26 mouse cellular contexts compared by ENCODE assay signal in genomic region chr15:94894086-94894485, GRCm38 (mm10).
DNase-seq lines count a peak whose midpoint lies in the region; ATAC-seq and TF ChIP-seq lines count a peak whose summit lies in the region.
"Had no signal": no experiment of that assay in that cellular context is flagged by ENCODE, and none has a peak within 500 bp of the region (broad histone marks: within the 10 kb centered on the region; RNA-seq: fewer than 3 reads in every experiment).

No protein-coding gene starts in this region.

- no peak overlapping the region for H3K4me2 ChIP-seq in forebrain, postnatal 0 days (ENCODE audit: low read depth)
- 0 out of 2 replicates have a peak overlapping the region, but pooled peaks have one; percentile 1 for H3K4me2 ChIP-seq in midbrain, embryonic 12.5 days (replicated peaks)
- H3K4me2 ChIP-seq in midbrain, postnatal 0 days (ENCODE audit: low read depth, low read length, poor library complexity, severe bottlenecking) = no peak overlapping the region
- H3K4me2 ChIP-seq: embryonic facial prominence, embryonic 12.5 days; heart, embryonic 11.5 days; hindbrain, embryonic 15.5 days; kidney, embryonic 15.5 days; limb, embryonic 13.5 days; liver, embryonic 11.5 days; lung, embryonic 15.5 days; neural tube, embryonic 13.5 days had no signal

- H3K27me3 ChIP-seq in cerebellum, adult 2 months (ENCODE audit: control insufficient read depth, insufficient read depth, low read length) = no peaks in the 10 kb centered on the region
- H3K27me3 ChIP-seq in forebrain, postnatal 0 days (ENCODE audit: insufficient read depth, low read length) = no peaks in the 10 kb centered on the region
- no peaks in the 10 kb centered on the region for H3K27me3 ChIP-seq in forebrain, embryonic 10.5 days (ENCODE audit: poor library complexity, severe bottlenecking)
- peaks cover 8% of the 10 kb centered on the region for H3K27me3 ChIP-seq in midbrain, embryonic 12.5 days
- no peaks in the 10 kb centered on the region for H3K27me3 ChIP-seq in midbrain, postnatal 0 days (ENCODE audit: insufficient read depth, low read length)
- H3K27me3 ChIP-seq: CH12.LX; embryonic facial prominence, embryonic 12.5 days; hindbrain, embryonic 15.5 days; kidney, embryonic 15.5 days; lung, embryonic 15.5 days; neural tube, embryonic 13.5 days had no signal

- H3K9ac ChIP-seq in forebrain, postnatal 0 days = no peak overlapping the region
- H3K9ac ChIP-seq in midbrain, embryonic 12.5 days (replicated peaks) = no peak overlapping the region
- no peak overlapping the region for H3K9ac ChIP-seq in midbrain, postnatal 0 days (replicated peaks; ENCODE audit: low read length, poor library complexity, severe bottlenecking)
- H3K9ac ChIP-seq: embryonic facial prominence, embryonic 12.5 days; hindbrain, embryonic 15.5 days; kidney, embryonic 15.5 days; limb, embryonic 13.5 days; lung, embryonic 15.5 days; neural tube, embryonic 13.5 days had no signal

- 48% methylated on average over 5 of the region's 5 CpGs for WGBS in cerebellum, adult 2 months
- whole genome bisulfite sequencing in forebrain, postnatal 0 days = 21% methylated on average over 5 of the region's 5 CpGs
- 62% methylated on average over 5 of the region's 5 CpGs for WGBS in forebrain, embryonic 10.5 days
- WGBS in midbrain, embryonic 12.5 days = 24% methylated on average over 5 of the region's 5 CpGs
- WGBS in midbrain, postnatal 0 days = 19% methylated on average over 5 of the region's 5 CpGs

- TF ChIP-seq CTCF in cerebellum, adult 2 months (IDR thresholded peaks at IDR 0.05; ENCODE audit: borderline replicate concordance, insufficient read depth, low read depth, low read length) = no peak
- TF ChIP-seq CTCF in forebrain, postnatal 0 days (IDR thresholded peaks at IDR 0.05; ENCODE audit: low read depth) = no peak
- TF ChIP-seq CTCF in midbrain, postnatal 0 days (IDR thresholded peaks at IDR 0.05) = no peak

- H3K27ac ChIP-seq in cerebellum, adult 2 months (ENCODE audit: insufficient read depth, low read length) = peak overlapping the region; percentile 68
- H3K27ac ChIP-seq in forebrain, postnatal 0 days (ENCODE audit: low read depth, low read length) = no peak overlapping the region
- no peak overlapping the region for H3K27ac ChIP-seq in forebrain, embryonic 10.5 days
- no peak overlapping the region for H3K27ac ChIP-seq in midbrain, embryonic 12.5 days (replicated peaks)
- no peak overlapping the region for H3K27ac ChIP-seq in midbrain, postnatal 0 days (ENCODE audit: low read depth, low read length)
- H3K27ac ChIP-seq: embryonic facial prominence, embryonic 12.5 days; gastrocnemius, adult 2 months; hindbrain, embryonic 15.5 days; kidney, embryonic 15.5 days; limb, embryonic 13.5 days; lung, embryonic 15.5 days; neural tube, embryonic 13.5 days had no signal

- H3K4me3 ChIP-seq in cerebellum, adult 2 months (replicated peaks; ENCODE audit: insufficient read depth, low read depth, low read length) = no peak overlapping the region
- no peak overlapping the region for H3K4me3 ChIP-seq in forebrain, postnatal 0 days (ENCODE audit: low read depth, low read length)
- no peak overlapping the region for H3K4me3 ChIP-seq in forebrain, embryonic 10.5 days
- no peak overlapping the region for H3K4me3 ChIP-seq in midbrain, embryonic 12.5 days
- no peak overlapping the region for H3K4me3 ChIP-seq in midbrain, postnatal 0 days (ENCODE audit: low read depth, low read length)
- H3K4me3 ChIP-seq: embryonic facial prominence, embryonic 12.5 days; gastrocnemius, adult 2 months; hindbrain, embryonic 15.5 days; kidney, embryonic 15.5 days; limb, embryonic 13.5 days; lung, embryonic 15.5 days; neural tube, embryonic 13.5 days had no signal

- TF ChIP-seq POLR2A in cerebellum, adult 2 months (IDR thresholded peaks at IDR 0.05; ENCODE audit: borderline replicate concordance, insufficient read depth, low read length) = no peak

- ATAC-seq in forebrain, postnatal 0 days = peak; percentile 66; the same call in 1 of the 2 replicates
- ATAC-seq in midbrain, embryonic 12.5 days (ENCODE audit: low FRiP score, low read depth) = peak; percentile 70
- no peak for ATAC-seq in midbrain, postnatal 0 days (ENCODE audit: low FRiP score)
- ATAC-seq: activated CD4-positive, CD25-positive, alpha-beta regulatory T cell, adult 4 months; inflammation-experienced regulatory T-cells, adult 6 months had no signal

- no peaks in the 10 kb centered on the region for H3K9me3 ChIP-seq in forebrain, postnatal 0 days (ENCODE audit: low read length)
- H3K9me3 ChIP-seq in forebrain, embryonic 10.5 days = no peaks in the 10 kb centered on the region
- no peaks in the 10 kb centered on the region for H3K9me3 ChIP-seq in midbrain, embryonic 12.5 days
- no peaks in the 10 kb centered on the region for H3K9me3 ChIP-seq in midbrain, postnatal 0 days (ENCODE audit: low read length)
- H3K9me3 ChIP-seq: embryonic facial prominence, embryonic 12.5 days; hindbrain, embryonic 15.5 days; kidney, embryonic 15.5 days; limb, embryonic 13.5 days; lung, embryonic 15.5 days; neural tube, embryonic 13.5 days had no signal

- no peaks in the 10 kb centered on the region for H3K36me3 ChIP-seq in forebrain, postnatal 0 days (ENCODE audit: insufficient read depth)
- H3K36me3 ChIP-seq in forebrain, embryonic 10.5 days (replicated peaks) = no peaks in the 10 kb centered on the region
- H3K36me3 ChIP-seq in midbrain, embryonic 12.5 days = no peaks in the 10 kb centered on the region
- no peaks in the 10 kb centered on the region for H3K36me3 ChIP-seq in midbrain, postnatal 0 days (ENCODE audit: insufficient read depth, low read length)
- H3K36me3 ChIP-seq: embryonic facial prominence, embryonic 12.5 days; hindbrain, embryonic 15.5 days; kidney, embryonic 15.5 days; limb, embryonic 13.5 days; lung, embryonic 15.5 days; neural tube, embryonic 13.5 days had no signal

- peak in 1 of 2 experiments; percentile 29 for DNase-seq in cerebellum, adult 2 months
- no peak for DNase-seq in cerebellum, postnatal 25 days
- no peak for DNase-seq in forebrain, postnatal 0 days
- no peak for DNase-seq in forebrain, embryonic 10.5 days (ENCODE audit: extremely low spot score, low spot score)
- DNase-seq in midbrain, postnatal 0 days (ENCODE audit: low spot score) = no peak
- peak; percentile 44 for DNase-seq in retina, postnatal 1 day
- no peak for DNase-seq in gastrocnemius, postnatal 10 days
- DNase-seq: adrenal gland, adult 2 months; gastrocnemius, adult 2 months; heart, postnatal 10 days; kidney, adult 18-20 months; kidney, postnatal 25 days; right cerebral cortex, postnatal 14 days; thymus, postnatal 14 days had no signal

- H3K4me1 ChIP-seq in cerebellum, adult 2 months (ENCODE audit: control insufficient read depth, insufficient read depth, low read length) = peaks cover 32% of the 10 kb centered on the region; the same call in 1 of the 2 replicates
- H3K4me1 ChIP-seq in forebrain, postnatal 0 days (ENCODE audit: insufficient read depth) = no peaks in the 10 kb centered on the region
- peaks cover 9% of the 10 kb centered on the region; the same call in 1 of the 2 replicates for H3K4me1 ChIP-seq in forebrain, embryonic 10.5 days
- peaks cover 7% of the 10 kb centered on the region; the same call in 1 of the 2 replicates for H3K4me1 ChIP-seq in midbrain, embryonic 12.5 days
- no peaks in the 10 kb centered on the region for H3K4me1 ChIP-seq in midbrain, postnatal 0 days (ENCODE audit: insufficient read depth, low read length)
- H3K4me1 ChIP-seq: embryonic facial prominence, embryonic 12.5 days; kidney, embryonic 15.5 days; limb, embryonic 13.5 days; lung, embryonic 15.5 days; neural tube, embryonic 13.5 days had no signal
